Mouse (Mus musculus) midbrain, embryonic 11.5 days (tissue): ENCODE results near the gene Rpl36a. TPM values are rescaled to one million over a fixed set of nuclear protein-coding genes. Genes with fewer than 3 reads are reported as not detected.
"Not testable (repeated sequence)": the region's sequence is repeated elsewhere in the genome, so short reads cannot be mapped to it uniquely, and the experiment has no call there.

ENCODE experiments used
- ATAC-seq: fragments of 200-750 bp; cut with Nextera tagmentation; 2 replicates; pipeline ENCODE4 v1.8.0; 2017; ENCODE audit warnings: moderate TSS enrichment, moderate library complexity; ENCODE audit not compliant: low FRiP score
- DNase-seq: peaks from one replicate; pipeline ENCODE4 v3.0.0; 2015; ENCODE audit warnings: low spot score; ENCODE audit errors: missing footprints
- H3K27ac ChIP-seq: fragments of 300-500 bp; sonication (generic); 2 replicates; pipeline ENCODE4 v1.5.1; 2014; ENCODE audit warnings: low read depth, low read length
- H3K27me3 ChIP-seq: fragments of 300-500 bp; sonication (generic); 2 replicates; pipeline ENCODE4 v1.6.1; 2014; ENCODE audit warnings: mild to moderate bottlenecking, low read length, moderate library complexity, mixed read lengths; ENCODE audit not compliant: control insufficient read depth, insufficient read depth
- H3K36me3 ChIP-seq: fragments of 300-500 bp; sonication (generic); 2 replicates; pipeline ENCODE4 v1.6.1; 2014; ENCODE audit warnings: mild to moderate bottlenecking, low read length, moderate library complexity, mixed read lengths; ENCODE audit not compliant: control insufficient read depth, insufficient read depth
- H3K4me1 ChIP-seq: fragments of 300-500 bp; sonication (generic); 2 replicates; pipeline ENCODE4 v1.6.1; 2014; ENCODE audit warnings: low read length; ENCODE audit not compliant: control insufficient read depth, insufficient read depth
- H3K4me2 ChIP-seq: fragments of 300-500 bp; sonication (generic); 2 replicates; pipeline ENCODE4 v1.6.1; 2014; ENCODE audit warnings: mild to moderate bottlenecking, moderate library complexity
- H3K4me3 ChIP-seq: fragments of 300-500 bp; sonication (generic); 2 replicates; pipeline ENCODE4 v1.5.1; 2014; ENCODE audit warnings: low read depth, low read length
- H3K9ac ChIP-seq: fragments of 300-500 bp; sonication (generic); 2 replicates; pipeline ENCODE4 v1.6.1; 2014; ENCODE audit warnings: low read length
- H3K9me3 ChIP-seq: fragments of 300-500 bp; sonication (generic); 2 replicates; pipeline ENCODE4 v1.6.1; 2016; ENCODE audit warnings: low read length; ENCODE audit not compliant: control insufficient read depth
- WGBS: fragments of 180-500 bp; shearing (Covaris S2); extraction: QIAGEN DNeasy Blood & Tissue Kit; methylation state at CpG from one replicate; pipeline ENCODE4 v1.1.7; 2014; 5-methylcytosine and 5-hydroxymethylcytosine counted together
- polyA plus RNA-seq: library from polyadenylated mRNA; unstranded; fragments of >200 nt; fragmentation: Nextera tagmentation; extraction: Ambion mirVana; gene quantifications from 2 replicates; pipeline ENCODE4 v1.2.1, GENCODE M21; 2014

Gene Rpl36a
- 292 and 298 TPM in 2 replicates for polyA plus RNA-seq

GRCm38 (mm10) chrX:134585103-134586002 lies at the start of gene Rpl36a:
Gene Rpl36a, plus strand, starts transcription at chrX:134585654.
- Histone ChIP-seq H3K9me3 (no peaks in the 10 kb centered on the region), H3K36me3 (no peaks in the 10 kb centered on the region), H3K27me3 (no peaks in the 10 kb centered on the region), H3K4me1 (no peaks in the 10 kb centered on the region), H3K9ac (peak within 1 kb of the TSS; percentile 73), H3K27ac (peak within 1 kb of the TSS; percentile 79), H3K4me3 (peak within 1 kb of the TSS; percentile 50), H3K4me2 (peak within 1 kb of the TSS; percentile 54)
- peak; percentile 98 for DNase-seq
- ATAC-seq = peak; percentile 97
- 22% methylated on average over 45 of the region's 45 CpGs for WGBS

- 91% methylated on average over 10 of the region's 10 CpGs for WGBS
- H3K27ac ChIP-seq, H3K9ac ChIP-seq, H3K4me1 ChIP-seq, ATAC-seq, H3K27me3 ChIP-seq, H3K4me3 ChIP-seq, H3K4me2 ChIP-seq, H3K36me3 ChIP-seq, DNase-seq, H3K9me3 ChIP-seq: not testable (repeated sequence)
Measured at GRCm38 (mm10) chrX:134539795-134540194, 45.7 kb upstream of the Rpl36a start.

GRCm38 (mm10) chrX:134540414-134541135 lies 44.9 kb upstream of the Rpl36a start:
- peak overlapping the region; percentile 53 for H3K4me2 ChIP-seq
- no peak overlapping the region for H3K27ac ChIP-seq
- H3K9me3 ChIP-seq = no peaks in the 10 kb centered on the region
- peak overlapping the region; percentile 51 for H3K4me3 ChIP-seq
- WGBS = 20% methylated on average over 12 of the region's 12 CpGs
- H3K4me1 ChIP-seq = no peaks in the 10 kb centered on the region
- no peaks in the 10 kb centered on the region for H3K36me3 ChIP-seq
- ATAC-seq (0 out of 2 replicates have a peak, but pooled peaks have one; percentile 10), DNase-seq (peak; percentile 86)
- no peaks in the 10 kb centered on the region for H3K27me3 ChIP-seq
- peak overlapping the region; percentile 67 for H3K9ac ChIP-seq

GRCm38 (mm10) chrX:134541145-134541954 lies 44.1 kb upstream of the Rpl36a start, which contains the start of gene Timm8a1:
Gene Timm8a1, minus strand, starts transcription at chrX:134541865.
- no peaks in the 10 kb centered on the region for H3K4me1 ChIP-seq
- 16% methylated on average over 49 of the region's 61 CpGs for WGBS
- no peaks in the 10 kb centered on the region for H3K36me3 ChIP-seq
- DNase-seq = peak; percentile 93
- no peaks in the 10 kb centered on the region for H3K27me3 ChIP-seq
- H3K4me3 ChIP-seq = peak within 1 kb of the TSS; percentile 51
- peak within 1 kb of the TSS; percentile 51; the same call in 1 of the 2 replicates for H3K27ac ChIP-seq
- H3K9ac ChIP-seq = peak within 1 kb of the TSS; percentile 67
- H3K4me2 ChIP-seq = peak within 1 kb of the TSS; percentile 53
- H3K9me3 ChIP-seq = no peaks in the 10 kb centered on the region
- ATAC-seq = peak; percentile 94

- H3K4me3 ChIP-seq = peak overlapping the region; percentile 51
- no peaks in the 10 kb centered on the region for H3K4me1 ChIP-seq
- no peaks in the 10 kb centered on the region for H3K9me3 ChIP-seq
- H3K27me3 ChIP-seq = no peaks in the 10 kb centered on the region
- H3K9ac ChIP-seq = peak overlapping the region; percentile 67
- peak overlapping the region; percentile 51; the same call in 1 of the 2 replicates for H3K27ac ChIP-seq
- no peak for DNase-seq
- no peaks in the 10 kb centered on the region for H3K36me3 ChIP-seq
- H3K4me2 ChIP-seq = peak overlapping the region; percentile 30
- ATAC-seq = peak; percentile 18; the same call in 1 of the 2 replicates
- WGBS = 16% methylated on average over 5 of the region's 6 CpGs
Measured at GRCm38 (mm10) chrX:134541955-134542308, 43.5 kb upstream of the Rpl36a start.

GRCm38 (mm10) chrX:134547330-134547729 lies 38.1 kb upstream of the Rpl36a start:
- H3K4me2 ChIP-seq = no peak overlapping the region
- DNase-seq (no peak), ATAC-seq (no peak)
- no peaks in the 10 kb centered on the region for H3K4me1 ChIP-seq
- H3K27me3 ChIP-seq = no peaks in the 10 kb centered on the region
- 84% methylated on average over 4 of the region's 4 CpGs for WGBS
- H3K4me3 ChIP-seq = no peak overlapping the region
- H3K9me3 ChIP-seq = no peaks in the 10 kb centered on the region
- H3K9ac ChIP-seq = no peak overlapping the region
- H3K27ac ChIP-seq = no peak overlapping the region
- no peaks in the 10 kb centered on the region for H3K36me3 ChIP-seq

GRCm38 (mm10) chrX:134550903-134551302 lies 34.6 kb upstream of the Rpl36a start:
- ATAC-seq (no peak), DNase-seq (peak; percentile 94)

GRCm38 (mm10) chrX:134553326-134553725 lies 32.1 kb upstream of the Rpl36a start:
- no peaks in the 10 kb centered on the region for H3K4me1 ChIP-seq

More at GRCm38 (mm10) chrX:134550903-134551302, 34.6 kb upstream of the Rpl36a start:
- H3K4me3 ChIP-seq = no peak overlapping the region
- no peaks in the 10 kb centered on the region for H3K36me3 ChIP-seq
- H3K27ac ChIP-seq = no peak overlapping the region
- WGBS = 18% methylated on average over 5 of the region's 5 CpGs
- no peak overlapping the region for H3K4me2 ChIP-seq
- no peaks in the 10 kb centered on the region for H3K9me3 ChIP-seq
- no peaks in the 10 kb centered on the region for H3K4me1 ChIP-seq
- H3K9ac ChIP-seq = no peak overlapping the region
- no peaks in the 10 kb centered on the region for H3K27me3 ChIP-seq

More at GRCm38 (mm10) chrX:134553326-134553725, 32.1 kb upstream of the Rpl36a start:
- H3K27me3 ChIP-seq = no peaks in the 10 kb centered on the region
- no peak overlapping the region for H3K27ac ChIP-seq
- no peak overlapping the region for H3K4me2 ChIP-seq
- no peak overlapping the region for H3K4me3 ChIP-seq
- DNase-seq = no peak
- no peaks in the 10 kb centered on the region for H3K36me3 ChIP-seq
- no peak for ATAC-seq
- H3K9me3 ChIP-seq = no peaks in the 10 kb centered on the region
- no peak overlapping the region for H3K9ac ChIP-seq
- WGBS = 75% methylated on average over 4 of the region's 4 CpGs
